Mouse (Mus musculus): ENCODE measurements at regions not wholly inside any gene's neighbourhood (a gene's known extent, or its start where the extent isn't known, plus 50 kb on each side); places are given as distances from the start of the nearest gene placed in this dataset.

DNA sequence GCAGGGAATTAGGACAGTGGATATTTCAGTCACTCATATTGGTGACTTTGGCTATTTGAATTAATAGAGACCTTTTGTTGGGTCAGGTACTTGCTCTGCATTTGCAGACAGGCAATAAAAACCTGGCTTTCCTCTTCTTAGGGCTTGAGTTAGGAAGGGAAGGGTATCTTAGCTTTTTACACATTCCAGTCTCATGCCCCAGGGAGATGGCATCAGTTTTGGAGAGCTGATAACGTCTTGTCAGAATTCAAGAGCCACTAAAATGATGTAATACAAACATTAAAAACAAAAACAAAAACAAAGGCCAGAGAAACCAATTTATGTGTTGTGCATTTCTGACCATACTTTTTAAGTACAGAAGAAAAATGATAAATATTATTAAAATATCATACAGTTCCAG is 214.3 kb downstream of the Ktn1 start:
- Histone ChIP-seq H3K9ac (no peak overlapping the region), H3K4me2 (no peak overlapping the region), H3K4me1 (replicated peaks) (no peaks in the 10 kb centered on the region), H3K4me3 (no peak overlapping the region), H3K27me3 (replicated peaks) (no peaks in the 10 kb centered on the region), H3K27ac (ENCODE audit: poor library complexity, severe bottlenecking) (no peak overlapping the region), H3K36me3 (no peaks in the 10 kb centered on the region), H3K9me3 (replicated peaks) (no peaks in the 10 kb centered on the region)
- no peak for ATAC-seq (ENCODE audit: insufficient number of reproducible peaks, low FRiP score)
- 60% methylated on average over 1 of the region's 1 CpGs for WGBS

DNA sequence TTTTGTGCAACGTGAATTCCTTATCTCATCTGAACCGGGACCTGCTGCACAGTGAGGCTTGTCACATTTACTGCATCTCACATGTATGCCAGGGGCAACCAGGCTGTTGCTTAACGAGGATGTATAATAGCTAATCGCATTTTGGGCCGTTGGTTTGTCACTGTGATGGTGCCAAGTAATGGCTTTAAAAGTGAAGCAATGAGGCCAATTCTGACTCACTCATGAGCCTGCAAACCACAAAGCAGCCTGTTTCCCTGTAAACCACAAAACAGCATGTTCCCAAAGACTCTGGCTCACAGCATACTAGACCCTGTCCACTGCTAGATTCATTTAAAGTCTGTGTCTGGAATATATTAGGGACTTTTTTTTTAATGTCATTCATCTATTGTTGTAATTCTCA is 214.8 kb downstream of the Ktn1 start:
- Histone ChIP-seq H3K4me2 (no peak overlapping the region), H3K27ac (ENCODE audit: poor library complexity, severe bottlenecking) (no peak overlapping the region), H3K27me3 (replicated peaks) (no peaks in the 10 kb centered on the region), H3K4me3 (no peak overlapping the region), H3K9me3 (replicated peaks) (no peaks in the 10 kb centered on the region), H3K36me3 (no peaks in the 10 kb centered on the region), H3K9ac (no peak overlapping the region), H3K4me1 (replicated peaks) (no peaks in the 10 kb centered on the region)
- ATAC-seq (ENCODE audit: insufficient number of reproducible peaks, low FRiP score): no peak
- WGBS: 61% methylated on average over 5 of the region's 5 CpGs

DNA sequence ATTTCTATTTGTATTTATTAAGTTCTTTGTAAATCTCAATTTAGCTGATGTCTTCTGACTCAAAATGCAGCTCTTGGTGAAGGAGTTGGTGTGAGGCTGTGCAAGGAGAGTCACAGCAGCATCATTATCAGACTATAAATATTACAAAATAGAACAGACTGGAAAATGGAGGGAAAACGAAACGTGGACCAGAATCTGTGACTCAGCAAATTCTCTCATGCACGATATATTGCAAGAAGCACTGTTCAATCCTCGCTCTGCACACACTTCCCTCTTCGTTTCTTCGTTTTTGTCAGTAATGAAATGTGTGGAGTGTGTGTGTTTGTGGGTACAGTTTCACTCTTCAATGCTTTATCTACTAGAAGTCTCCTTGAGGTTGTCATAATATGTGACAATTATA is 215.5 kb downstream of the Ktn1 start:
- WGBS: 77% methylated on average over 6 of the region's 6 CpGs

DNA sequence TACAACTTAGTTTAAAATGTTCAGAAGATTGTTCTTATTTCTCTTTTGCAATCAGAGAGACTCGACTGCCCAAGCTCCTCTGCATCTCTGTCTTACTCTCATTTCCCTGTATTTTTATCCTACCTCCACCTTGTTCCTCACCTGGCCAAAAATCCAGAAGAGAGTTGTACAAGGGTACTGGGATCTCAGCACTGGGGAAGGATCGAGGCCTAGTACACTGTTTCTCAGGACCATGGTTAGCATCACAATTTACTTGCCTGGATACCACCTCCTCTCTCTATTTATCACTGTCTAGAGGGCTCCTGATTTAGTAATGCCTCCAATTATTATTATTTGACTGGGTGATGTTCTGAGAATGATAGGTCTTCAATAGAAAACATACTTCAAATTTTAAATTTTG is 218.8 kb downstream of the Ktn1 start:
- Histone ChIP-seq H3K9me3 (replicated peaks) (no peaks in the 10 kb centered on the region), H3K4me1 (replicated peaks) (no peaks in the 10 kb centered on the region), H3K9ac (no peak overlapping the region), H3K4me3 (no peak overlapping the region), H3K4me2 (no peak overlapping the region), H3K36me3 (no peaks in the 10 kb centered on the region), H3K27me3 (replicated peaks) (no peaks in the 10 kb centered on the region), H3K27ac (ENCODE audit: poor library complexity, severe bottlenecking) (no peak overlapping the region)
- 74% methylated on average over 2 of the region's 2 CpGs for WGBS
- ATAC-seq (ENCODE audit: insufficient number of reproducible peaks, low FRiP score): no peak

More for the DNA sequence above, 215.5 kb downstream of the Ktn1 start:
- Histone ChIP-seq H3K4me2 (no peak overlapping the region), H3K36me3 (no peaks in the 10 kb centered on the region), H3K4me1 (replicated peaks) (no peaks in the 10 kb centered on the region), H3K27ac (ENCODE audit: poor library complexity, severe bottlenecking) (no peak overlapping the region), H3K27me3 (replicated peaks) (no peaks in the 10 kb centered on the region), H3K9me3 (replicated peaks) (no peaks in the 10 kb centered on the region), H3K4me3 (no peak overlapping the region), H3K9ac (no peak overlapping the region)
- no peak for ATAC-seq (ENCODE audit: insufficient number of reproducible peaks, low FRiP score)

DNA sequence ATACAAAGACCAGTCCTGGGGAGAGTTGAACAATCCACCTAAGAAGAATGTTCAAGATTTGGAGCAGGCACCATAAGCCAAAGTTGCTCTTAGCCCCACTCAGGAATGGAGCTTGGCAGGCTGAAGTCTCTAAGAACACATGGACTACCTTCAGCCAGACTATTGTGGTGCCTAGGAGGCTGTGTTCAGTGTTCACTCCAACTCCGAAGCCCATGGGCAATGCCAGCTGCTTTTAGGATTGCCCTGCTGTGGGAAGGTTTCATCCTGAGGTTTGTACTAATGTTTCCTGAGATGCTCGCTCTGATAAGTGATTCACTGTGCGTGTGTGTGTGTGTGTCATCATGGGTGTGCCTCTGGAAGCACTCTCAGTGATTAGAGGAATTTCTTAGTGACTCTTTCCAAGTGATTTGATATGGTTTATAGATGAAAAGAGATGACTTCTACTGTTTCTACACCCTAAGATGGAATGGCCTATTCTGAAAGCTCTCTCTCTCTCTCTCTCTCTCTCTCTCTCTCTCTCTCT is 220.1 kb downstream of the Ktn1 start:
- H3K27ac ChIP-seq (ENCODE audit: poor library complexity, severe bottlenecking): no peak overlapping the region
- no peaks in the 10 kb centered on the region for H3K9me3 ChIP-seq (replicated peaks)
- H3K36me3 ChIP-seq: no peaks in the 10 kb centered on the region
- no peaks in the 10 kb centered on the region for H3K27me3 ChIP-seq (replicated peaks)
- no peak for ATAC-seq (ENCODE audit: insufficient number of reproducible peaks, low FRiP score)
- no peak overlapping the region for H3K4me2 ChIP-seq
- H3K4me3 ChIP-seq: no peak overlapping the region
- 73% methylated on average over 3 of the region's 3 CpGs for WGBS
- H3K9ac ChIP-seq: no peak overlapping the region
- H3K4me1 ChIP-seq (replicated peaks): no peaks in the 10 kb centered on the region

DNA sequence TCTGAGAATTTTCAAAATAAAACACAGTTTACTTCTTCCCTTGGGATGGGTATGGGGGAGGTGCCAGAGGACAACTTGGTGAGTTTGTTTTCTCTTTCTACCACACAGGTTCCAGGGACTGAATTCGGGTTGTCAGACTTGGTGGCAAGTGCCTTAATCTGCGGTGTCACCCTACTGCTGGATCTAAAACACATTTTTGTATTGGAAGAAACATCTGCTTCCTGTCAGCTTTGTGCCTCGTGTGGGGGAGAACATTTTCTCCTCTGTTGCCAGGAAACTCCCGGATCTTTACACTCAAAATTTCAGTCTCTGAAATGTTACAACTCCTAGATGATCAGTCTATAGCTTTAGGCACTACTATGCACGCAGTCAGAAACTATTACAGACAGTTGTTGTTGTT is 228.3 kb downstream of the Ktn1 start:
- Histone ChIP-seq H3K4me3 (no peak overlapping the region), H3K36me3 (no peaks in the 10 kb centered on the region), H3K4me1 (replicated peaks) (no peaks in the 10 kb centered on the region), H3K9me3 (replicated peaks) (no peaks in the 10 kb centered on the region), H3K27me3 (replicated peaks) (no peaks in the 10 kb centered on the region), H3K4me2 (no peak overlapping the region), H3K9ac (no peak overlapping the region), H3K27ac (ENCODE audit: poor library complexity, severe bottlenecking) (no peak overlapping the region)
- ATAC-seq (ENCODE audit: insufficient number of reproducible peaks, low FRiP score): no peak
- whole genome bisulfite sequencing: 53% methylated on average over 5 of the region's 5 CpGs

DNA sequence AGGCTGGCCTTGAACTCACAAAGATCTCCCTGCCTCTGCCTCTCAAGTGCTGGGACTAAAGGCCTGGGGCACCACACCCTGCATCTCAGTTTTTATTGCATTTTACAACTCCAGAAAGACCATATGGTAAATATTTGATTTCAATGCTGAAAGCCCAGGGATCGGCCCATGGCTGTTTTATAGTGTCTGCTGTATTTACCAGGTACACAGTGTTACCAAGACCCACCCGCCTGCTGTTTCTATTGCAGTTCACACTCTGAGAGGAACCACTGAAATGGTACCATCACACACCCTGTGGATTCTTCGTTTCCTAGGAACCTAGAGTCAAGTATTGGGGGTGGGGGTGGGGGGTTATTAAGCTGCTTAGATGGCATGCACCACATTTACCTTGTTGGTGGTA is 228.9 kb downstream of the Ktn1 start:
- 79% methylated on average over 3 of the region's 3 CpGs for WGBS
- ATAC-seq (ENCODE audit: insufficient number of reproducible peaks, low FRiP score): no peak
- no peak overlapping the region for H3K4me3 ChIP-seq
- no peaks in the 10 kb centered on the region for H3K4me1 ChIP-seq (replicated peaks)
- no peak overlapping the region for H3K4me2 ChIP-seq
- H3K9me3 ChIP-seq (replicated peaks): no peaks in the 10 kb centered on the region
- no peaks in the 10 kb centered on the region for H3K36me3 ChIP-seq
- no peak overlapping the region for H3K9ac ChIP-seq
- H3K27me3 ChIP-seq (replicated peaks): no peaks in the 10 kb centered on the region
- H3K27ac ChIP-seq (ENCODE audit: poor library complexity, severe bottlenecking): no peak overlapping the region

DNA sequence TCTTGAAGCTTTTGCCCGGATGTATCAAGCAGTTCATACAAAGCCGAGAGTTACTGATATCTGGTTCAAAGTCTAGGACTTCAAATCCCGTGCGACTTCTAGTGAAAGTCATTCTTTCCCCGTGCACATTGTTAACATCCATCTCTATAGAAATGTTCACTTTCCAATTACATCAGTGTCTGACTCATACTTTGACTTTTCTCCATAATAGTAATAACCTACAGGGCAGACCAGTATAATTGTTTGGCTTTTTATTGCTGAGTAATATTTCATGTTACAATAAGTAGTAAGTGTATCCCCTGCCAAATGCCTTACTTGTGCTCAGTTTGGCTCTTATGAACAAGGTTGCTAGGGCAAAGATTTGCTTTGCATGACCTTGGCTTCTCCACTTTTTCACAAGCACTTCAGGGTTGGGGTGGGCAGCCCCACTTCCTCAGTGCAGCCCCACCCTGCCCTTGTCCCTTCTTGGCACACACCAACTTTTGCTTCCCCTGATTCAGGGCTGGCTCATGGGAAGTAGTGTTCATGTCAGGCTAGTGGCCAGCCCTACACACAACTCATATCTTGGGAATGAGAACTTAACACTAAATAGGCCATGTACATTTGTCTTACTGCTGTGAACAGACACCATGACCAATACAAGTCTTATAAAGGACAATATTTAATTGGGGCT is 229.7 kb downstream of the Ktn1 start:
- Histone ChIP-seq H3K4me1 (replicated peaks) (no peaks in the 10 kb centered on the region), H3K9me3 (replicated peaks) (no peaks in the 10 kb centered on the region), H3K27me3 (replicated peaks) (no peaks in the 10 kb centered on the region), H3K4me2 (no peak overlapping the region), H3K36me3 (no peaks in the 10 kb centered on the region), H3K4me3 (no peak overlapping the region), H3K27ac (ENCODE audit: poor library complexity, severe bottlenecking) (no peak overlapping the region), H3K9ac (no peak overlapping the region)
- no peak for ATAC-seq (ENCODE audit: insufficient number of reproducible peaks, low FRiP score)
- WGBS: 88% methylated on average over 5 of the region's 5 CpGs

DNA sequence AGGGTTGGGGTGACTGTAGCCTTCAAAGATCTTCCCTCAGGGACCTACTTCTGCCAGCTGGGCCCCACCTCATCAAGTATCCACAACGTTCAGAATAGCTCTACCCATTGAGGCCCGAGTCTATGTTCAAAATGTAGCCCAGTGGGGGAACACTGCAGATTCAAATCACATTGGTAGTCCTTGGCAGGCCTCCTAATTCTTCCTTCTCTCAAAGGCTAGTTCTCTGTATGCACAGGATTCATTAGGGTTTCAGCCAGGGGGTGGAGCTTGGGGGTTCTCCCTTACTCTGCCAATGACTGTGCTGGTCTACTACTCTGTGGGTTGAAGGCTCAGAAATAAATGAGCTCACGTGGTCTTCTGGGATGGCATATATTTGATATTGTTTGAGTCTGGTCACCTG is 235.3 kb upstream of the Peli2 start:
- Histone ChIP-seq H3K27ac (ENCODE audit: poor library complexity, severe bottlenecking) (no peak overlapping the region), H3K4me3 (no peak overlapping the region), H3K4me1 (replicated peaks) (no peaks in the 10 kb centered on the region), H3K4me2 (no peak overlapping the region), H3K27me3 (replicated peaks) (no peaks in the 10 kb centered on the region; the same call in 1 of the 2 replicates), H3K9me3 (replicated peaks) (no peaks in the 10 kb centered on the region), H3K9ac (no peak overlapping the region), H3K36me3 (no peaks in the 10 kb centered on the region)
- WGBS: 72% methylated on average over 3 of the region's 3 CpGs
- no peak for ATAC-seq (ENCODE audit: insufficient number of reproducible peaks, low FRiP score)

DNA sequence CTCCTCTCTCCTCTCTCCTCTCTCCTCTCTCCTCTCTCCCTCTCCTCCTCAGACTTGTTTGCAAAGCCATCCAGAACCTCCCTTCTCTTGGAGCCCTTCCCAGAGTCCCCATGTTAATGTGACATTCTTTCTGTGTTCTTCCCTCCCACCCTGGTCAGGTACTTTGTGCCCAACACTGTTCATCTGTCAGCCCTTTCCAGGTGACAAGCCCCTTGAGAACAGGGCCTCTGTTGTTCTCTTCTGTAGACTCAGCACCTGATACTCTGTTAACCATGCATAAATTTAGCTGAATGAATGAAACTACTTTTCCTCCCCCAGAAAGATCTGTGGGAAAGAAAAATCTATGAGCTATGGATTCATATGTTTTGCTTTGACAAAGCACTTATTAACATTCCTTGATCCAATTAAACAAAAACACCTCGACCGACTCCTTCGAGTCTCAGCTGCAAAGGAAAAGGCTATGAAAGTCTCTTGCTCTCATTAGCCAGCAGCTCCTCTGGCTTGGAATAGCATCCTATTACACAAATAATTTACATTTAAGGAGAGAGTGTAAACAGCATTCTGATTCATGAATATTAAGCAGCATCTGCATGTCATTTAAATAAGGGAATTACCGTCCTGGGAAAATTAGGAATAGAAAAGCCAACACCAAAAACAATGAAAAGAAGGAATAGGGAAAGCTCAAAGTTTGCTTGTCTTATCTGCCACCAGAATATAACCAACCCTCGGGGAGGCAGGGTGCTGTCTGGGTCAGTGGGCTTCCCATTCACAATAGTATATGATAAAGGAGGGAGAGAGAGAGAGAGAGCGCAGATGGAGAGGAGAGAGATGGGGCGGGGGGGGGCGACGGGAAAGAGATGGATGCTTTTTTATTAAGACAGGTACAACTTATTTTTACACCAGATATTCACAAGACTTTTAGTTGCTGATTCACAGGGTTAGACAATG is 230.1 kb upstream of the Peli2 start:
- Histone ChIP-seq H3K9ac (no peak overlapping the region), H3K27ac (ENCODE audit: poor library complexity, severe bottlenecking) (no peak overlapping the region), H3K4me3 (no peak overlapping the region), H3K9me3 (replicated peaks) (no peaks in the 10 kb centered on the region), H3K36me3 (no peaks in the 10 kb centered on the region), H3K4me2 (no peak overlapping the region), H3K4me1 (replicated peaks) (no peaks in the 10 kb centered on the region), H3K27me3 (replicated peaks) (no peaks in the 10 kb centered on the region; the same call in 1 of the 2 replicates)
- no peak for ATAC-seq (ENCODE audit: insufficient number of reproducible peaks, low FRiP score)
- WGBS: 72% methylated on average over 9 of the region's 9 CpGs

DNA sequence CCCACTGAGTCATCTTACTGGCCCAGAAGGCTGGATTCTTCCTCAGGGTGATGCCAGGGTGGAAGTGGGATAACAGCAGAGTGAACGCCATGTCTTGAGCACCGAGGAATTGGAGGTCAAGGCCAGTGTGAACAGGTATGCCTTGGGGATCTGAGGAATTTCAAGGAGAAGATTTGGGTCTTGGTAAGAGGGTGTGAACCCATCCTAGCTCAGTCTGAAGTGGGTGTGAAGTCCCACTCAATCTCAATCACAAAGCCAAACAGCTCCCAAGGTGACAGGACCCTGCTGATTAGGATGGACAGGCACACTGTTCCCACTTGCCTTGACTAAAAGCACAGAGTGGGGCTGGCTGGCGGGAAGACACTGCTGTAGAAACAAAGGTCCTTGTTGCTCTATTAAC is 224.0 kb upstream of the Peli2 start:
- no peaks in the 10 kb centered on the region for H3K36me3 ChIP-seq
- no peak for ATAC-seq (ENCODE audit: insufficient number of reproducible peaks, low FRiP score)
- H3K27ac ChIP-seq (ENCODE audit: poor library complexity, severe bottlenecking): no peak overlapping the region
- no peaks in the 10 kb centered on the region for H3K4me1 ChIP-seq (replicated peaks)
- no peaks in the 10 kb centered on the region for H3K9me3 ChIP-seq (replicated peaks)
- no peak overlapping the region for H3K4me3 ChIP-seq
- H3K4me2 ChIP-seq: no peak overlapping the region
- no peaks in the 10 kb centered on the region for H3K27me3 ChIP-seq (replicated peaks)
- H3K9ac ChIP-seq: no peak overlapping the region
- WGBS: 71% methylated on average over 3 of the region's 3 CpGs
